22 mouse cellular contexts compared by ENCODE assay signal in genomic region chr5:7276659-7277455, GRCm38 (mm10). TPM values are rescaled to one million over a fixed set of nuclear protein-coding genes. Genes with fewer than 3 reads are reported as not detected.
DNase-seq lines count a peak whose midpoint lies in the region; ATAC-seq lines count a peak whose summit lies in the region.
"Had no signal": no experiment of that assay in that cellular context is flagged by ENCODE, and none has a peak within 500 bp of the region (broad histone marks: within the 10 kb centered on the region; RNA-seq: fewer than 3 reads in every experiment).

No protein-coding gene starts in this region.

- peak; percentile 31 for DNase-seq in embryo, embryonic 11 days
- DNase-seq in embryo, embryonic 9.5 days (ENCODE audit: extremely low spot score) = no peak
- DNase-seq in 416B (ENCODE audit: low read depth) = peak; percentile 29
- peak; percentile 35 for DNase-seq in R1 (ENCODE audit: low read depth, low spot score)
- DNase-seq in embryonic facial prominence, embryonic 10.5 days (ENCODE audit: low spot score) = no peak
- no peak for DNase-seq in forebrain, embryonic 11.5 days (ENCODE audit: low spot score)
- no peak for DNase-seq in lung, postnatal 25 days (ENCODE audit: low spot score)
- DNase-seq: adrenal gland, adult 2 months; cerebellum, adult 11-12 months; gastrocnemius, postnatal 36 days; kidney, postnatal 10 days; lung, adult 2 months; retina, postnatal 1 day had no signal

- H3K4me2 ChIP-seq in forebrain, embryonic 11.5 days (ENCODE audit: low read depth, low read length, severe bottlenecking) = no peak overlapping the region
- H3K4me2 ChIP-seq: heart, embryonic 12.5 days; intestine, embryonic 15.5 days; limb, embryonic 15.5 days; neural tube, embryonic 12.5 days had no signal

- WGBS in embryonic facial prominence, embryonic 10.5 days = 90% methylated on average over 7 of the region's 7 CpGs
- WGBS in forebrain, embryonic 11.5 days = 91% methylated on average over 7 of the region's 7 CpGs

- peak; percentile 99 for ATAC-seq in inflammation-experienced regulatory T-cells, adult 6 months
- ATAC-seq in forebrain, embryonic 11.5 days (replicated peaks; ENCODE audit: low FRiP score) = no peak
- ATAC-seq: intestine, embryonic 15.5 days had no signal

- H3K36me3 ChIP-seq in embryonic facial prominence, embryonic 10.5 days (replicated peaks) = no peaks in the 10 kb centered on the region
- no peaks in the 10 kb centered on the region for H3K36me3 ChIP-seq in forebrain, embryonic 11.5 days (ENCODE audit: control insufficient read depth, insufficient read depth, low read length)
- H3K36me3 ChIP-seq: heart, embryonic 12.5 days; intestine, embryonic 15.5 days; limb, embryonic 15.5 days; neural tube, embryonic 12.5 days had no signal

- no peaks in the 10 kb centered on the region for H3K27me3 ChIP-seq in embryonic facial prominence, embryonic 10.5 days (replicated peaks; ENCODE audit: low read depth, poor library complexity, severe bottlenecking)
- no peaks in the 10 kb centered on the region for H3K27me3 ChIP-seq in forebrain, embryonic 11.5 days (ENCODE audit: control insufficient read depth, insufficient read depth, low read length)
- H3K27me3 ChIP-seq: heart, embryonic 12.5 days; intestine, embryonic 15.5 days; limb, embryonic 15.5 days; neural tube, embryonic 12.5 days had no signal

- no peaks in the 10 kb centered on the region for H3K4me1 ChIP-seq in embryonic facial prominence, embryonic 10.5 days
- no peaks in the 10 kb centered on the region for H3K4me1 ChIP-seq in forebrain, embryonic 11.5 days (replicated peaks; ENCODE audit: control insufficient read depth, insufficient read depth, low read length)
- H3K4me1 ChIP-seq: heart, embryonic 12.5 days; intestine, embryonic 15.5 days; limb, embryonic 15.5 days; neural tube, embryonic 12.5 days had no signal

- H3K4me3 ChIP-seq in embryonic facial prominence, embryonic 10.5 days = no peak overlapping the region
- H3K4me3 ChIP-seq in forebrain, embryonic 11.5 days (ENCODE audit: low read depth, low read length) = no peak overlapping the region
- H3K4me3 ChIP-seq: heart, embryonic 12.5 days; intestine, embryonic 15.5 days; limb, embryonic 15.5 days; neural tube, embryonic 12.5 days had no signal

- H3K9me3 ChIP-seq in embryonic facial prominence, embryonic 10.5 days = no peaks in the 10 kb centered on the region
- no peaks in the 10 kb centered on the region for H3K9me3 ChIP-seq in forebrain, embryonic 11.5 days (ENCODE audit: control insufficient read depth, low read length)
- H3K9me3 ChIP-seq: heart, embryonic 12.5 days; intestine, embryonic 15.5 days; limb, embryonic 15.5 days; neural tube, embryonic 12.5 days had no signal

- H3K27ac ChIP-seq in embryonic facial prominence, embryonic 10.5 days (replicated peaks) = no peak overlapping the region
- no peak overlapping the region for H3K27ac ChIP-seq in forebrain, embryonic 11.5 days (ENCODE audit: low read depth, low read length)
- H3K27ac ChIP-seq: intestine, embryonic 15.5 days; limb, embryonic 15.5 days; macrophage; neural tube, embryonic 12.5 days had no signal

- H3K9ac ChIP-seq in forebrain, embryonic 11.5 days (ENCODE audit: low read length) = no peak overlapping the region
- H3K9ac ChIP-seq: heart, embryonic 12.5 days; intestine, embryonic 15.5 days; limb, embryonic 15.5 days; neural tube, embryonic 12.5 days had no signal

RNA-seq across cellular contexts. Expression of gene Tex47, which starts 27.1 kb away (rescaled TPM):
- not detected for polyA plus RNA-seq in inflammation-experienced regulatory T-cells, adult 6 months (2017; shearing (Covaris generic))
- polyA plus RNA-seq in embryonic facial prominence, embryonic 10.5 days (2016; fragmentation: Nextera tagmentation; extraction: Ambion mirVana) = 0.07 and 0.08 TPM in 2 replicates
- 0.19 TPM in 1 of 2 replicates, not detected in the other for polyA plus RNA-seq in forebrain, embryonic 11.5 days (2014; fragmentation: Nextera tagmentation; extraction: Ambion mirVana)
- polyA plus RNA-seq: adrenal gland, adult 2 months; C2C12; frontal cortex, adult 2 months; heart, embryonic 12.5 days; intestine, embryonic 15.5 days; lung, adult 2 months; macrophage; spleen, adult 2 months had no signal

Comparison
In these comparisons a context has a peak if more than half of its experiments do, and no peak if none do; other contexts are left out.
1. DNase-seq: peak in embryo, embryonic 11 days (single experiment), 416B (single experiment) and R1 (single experiment); none in embryo, embryonic 9.5 days (single experiment), embryonic facial prominence, embryonic 10.5 days (single experiment), forebrain, embryonic 11.5 days (single experiment) and lung, postnatal 25 days (single experiment).